Mouse (Mus musculus): ENCODE measurements around the gene Tmem178b.
A peak's percentile ranks its signal among the peaks of the same experiment; 100 is the strongest.

Tmem178b gene

DNA sequence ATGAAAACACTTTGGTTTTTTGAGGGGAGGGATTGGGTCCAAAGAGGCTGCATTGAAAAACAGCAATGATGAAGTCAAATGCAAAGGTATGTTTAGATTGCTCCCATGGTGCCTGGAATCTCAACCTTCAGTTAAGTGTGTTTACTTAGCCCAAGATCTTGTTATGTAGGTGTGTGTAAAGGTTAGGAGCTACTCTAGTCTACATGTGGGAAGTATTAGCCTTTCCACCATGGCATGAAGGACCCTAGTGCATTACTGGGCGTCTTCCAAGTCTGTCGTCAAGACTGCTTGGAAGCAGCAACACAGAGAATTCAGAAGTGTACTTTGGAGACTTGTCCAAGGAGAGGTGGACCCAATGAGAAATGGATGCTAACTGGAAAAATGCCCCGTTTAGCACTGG lies 205.3 kb downstream of the Tmem178b start:
- DNase-seq (ENCODE audit: low spot score in 2 of 2) = no peak

DNA sequence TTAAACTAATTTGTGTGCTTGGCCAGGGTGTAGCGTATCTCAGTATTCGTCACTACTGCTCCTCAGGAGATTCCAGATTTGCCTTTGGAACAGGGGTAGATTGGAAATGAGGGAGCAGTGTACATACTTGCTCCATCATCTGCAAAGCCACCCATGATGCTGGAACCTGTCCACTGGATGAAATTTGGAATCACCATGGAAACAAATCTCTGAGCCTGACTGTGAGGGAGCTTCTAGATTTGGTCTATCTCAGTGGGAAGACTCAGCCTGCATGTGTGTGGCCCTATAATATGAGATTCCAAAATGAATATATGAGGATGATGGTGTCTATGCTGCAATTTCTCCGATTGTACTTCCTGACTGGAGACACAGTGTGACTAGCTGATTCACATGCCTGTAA lies 210.7 kb downstream of the Tmem178b start:
- DNase-seq (ENCODE audit: low spot score in 2 of 2) = no peak

DNA sequence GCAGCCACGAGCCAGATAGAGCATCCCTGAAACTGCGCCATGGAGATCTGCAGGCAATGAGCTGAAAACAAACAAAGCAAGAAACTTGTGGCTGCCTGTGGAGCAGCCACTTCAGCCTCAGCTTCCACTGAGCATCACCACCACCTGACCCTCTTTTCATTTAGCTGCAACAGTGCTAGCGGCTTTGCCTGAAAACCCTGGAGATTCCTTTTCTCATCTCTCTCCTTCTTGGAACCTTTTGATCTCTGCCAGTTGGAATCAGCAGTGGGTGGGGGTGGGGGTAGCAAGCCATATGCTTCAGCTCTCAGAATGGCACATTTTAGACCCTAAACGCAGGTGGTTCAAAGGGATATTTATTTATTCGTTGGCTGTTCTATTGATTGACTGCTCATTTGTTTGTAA lies 218.2 kb downstream of the Tmem178b start:
- peak in 1 of 2 experiments; percentile 23 for DNase-seq (ENCODE audit: low spot score in 2 of 2)

DNA sequence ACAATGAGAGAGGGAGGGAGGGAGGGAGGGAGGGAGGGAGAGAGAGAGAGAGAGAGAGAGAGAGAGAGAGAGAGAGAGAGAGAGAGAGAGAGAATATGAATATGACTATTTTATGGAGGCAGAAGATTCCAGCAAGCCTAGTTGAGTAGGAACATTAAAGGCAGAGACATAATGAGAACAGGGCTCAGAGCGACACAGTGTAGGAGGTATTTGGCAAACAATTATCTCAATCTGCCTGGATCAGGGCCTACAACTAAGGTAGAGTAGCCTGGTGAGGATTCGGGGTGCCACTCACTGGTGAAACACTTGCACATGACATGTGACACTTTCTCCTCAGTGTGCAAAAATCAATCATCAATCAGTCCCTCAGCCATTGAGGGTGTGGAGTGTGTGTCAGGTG lies 225.4 kb downstream of the Tmem178b start:
- no peak for DNase-seq (ENCODE audit: low spot score in 2 of 2)

DNA sequence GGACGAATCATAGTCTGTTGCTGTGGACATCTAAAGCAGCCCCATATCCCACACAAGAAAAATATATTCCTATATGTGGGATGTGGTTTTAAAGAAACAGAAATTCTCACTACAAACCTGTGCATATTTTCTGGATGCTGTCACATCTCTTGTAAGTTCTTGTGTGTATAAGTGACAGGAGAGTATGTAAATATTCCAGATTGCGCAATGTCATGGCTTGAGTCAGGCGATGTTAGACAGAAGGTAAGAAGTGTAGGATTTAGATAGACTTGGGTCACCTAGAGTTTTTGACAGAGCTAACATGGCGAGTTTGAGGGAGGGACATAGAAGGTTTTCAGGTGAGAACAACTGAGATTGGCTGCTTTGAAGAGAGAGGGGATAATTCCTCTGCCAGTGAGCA lies 228.7 kb downstream of the Tmem178b start:
- no peak for DNase-seq (ENCODE audit: low spot score in 2 of 2)

DNA sequence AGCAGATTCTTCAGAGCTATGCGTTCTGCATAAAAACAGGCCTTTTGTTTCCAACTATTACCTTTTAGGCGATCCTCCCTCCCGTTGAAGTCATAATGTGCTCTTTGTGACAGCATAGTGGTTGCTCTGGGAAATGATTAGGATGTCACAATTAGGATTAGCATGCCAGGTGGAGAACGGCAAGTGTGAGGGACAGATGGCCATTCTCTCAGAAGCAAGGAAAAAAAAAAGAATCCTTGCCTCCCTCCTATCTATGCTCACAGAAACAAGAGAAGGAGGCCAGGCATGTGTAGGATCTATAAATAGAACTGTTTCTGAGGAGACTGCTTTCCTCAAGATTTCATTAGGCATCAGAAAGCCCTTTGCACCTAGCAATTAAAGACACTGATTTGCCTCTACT lies 229.8 kb downstream of the Tmem178b start:
- DNase-seq (ENCODE audit: low spot score in 2 of 2) = no peak

DNA sequence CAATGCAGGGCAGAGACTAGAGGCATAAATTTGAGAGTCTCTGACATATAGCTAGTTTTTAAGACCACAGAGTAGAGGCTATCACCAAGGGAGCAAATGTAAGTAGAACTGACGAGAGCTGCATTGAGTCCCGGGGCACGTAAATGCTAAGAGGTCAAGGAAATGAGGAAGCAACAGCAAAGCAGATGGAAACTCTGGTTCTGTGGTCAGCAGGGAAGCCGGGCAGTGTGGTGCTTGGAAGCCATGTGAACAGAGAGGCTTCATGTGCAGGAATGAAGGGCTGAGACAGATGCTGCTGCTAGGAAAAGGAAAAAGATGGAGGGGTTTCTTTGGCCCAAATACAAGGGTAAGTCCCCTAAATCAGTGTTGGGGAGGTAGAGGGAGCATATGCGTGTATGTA lies 237.0 kb downstream of the Tmem178b start:
- DNase-seq (ENCODE audit: low spot score in 2 of 2) = no peak

DNA sequence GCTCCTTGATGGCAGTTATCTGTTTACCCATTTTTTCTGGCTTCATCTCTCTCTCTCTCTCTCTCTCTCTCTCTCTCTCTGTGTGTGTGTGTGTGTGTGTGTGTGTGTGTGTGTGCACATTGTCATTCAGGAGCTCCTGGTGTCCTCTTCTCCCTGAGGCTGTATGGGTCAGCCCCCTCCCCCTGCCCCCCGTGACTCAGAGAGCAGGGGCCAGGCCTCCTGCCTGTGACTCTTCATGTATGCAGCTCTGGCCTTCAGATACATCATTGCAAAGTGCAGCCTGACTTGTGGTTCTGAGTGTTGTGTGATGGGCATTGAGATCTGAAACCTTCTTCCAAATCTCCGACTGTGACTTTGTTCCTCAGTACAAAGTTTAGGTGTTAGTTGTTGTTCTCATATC lies 237.7 kb downstream of the Tmem178b start:
- DNase-seq (ENCODE audit: low spot score in 2 of 2) = no peak

DNA sequence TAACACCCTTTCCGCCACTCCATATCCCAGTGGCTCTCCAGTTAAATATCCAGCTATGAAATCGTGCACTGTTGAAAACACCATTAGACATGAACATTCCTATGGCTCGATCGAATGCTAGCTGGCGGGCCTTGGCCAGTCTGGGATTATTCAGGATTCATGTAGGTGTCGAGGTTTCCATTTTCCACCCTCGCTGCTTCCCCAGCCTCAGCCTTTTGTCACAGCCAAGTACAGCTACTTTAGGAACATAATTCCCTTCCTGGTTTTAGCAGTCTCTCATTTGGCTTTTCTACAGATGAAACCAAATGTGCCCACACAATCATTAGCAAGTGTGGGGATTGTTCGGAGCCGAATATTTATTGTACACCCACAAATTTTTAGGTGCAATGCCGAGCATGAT lies 239.4 kb downstream of the Tmem178b start:
- no peak for DNase-seq (ENCODE audit: low spot score in 2 of 2)

DNA sequence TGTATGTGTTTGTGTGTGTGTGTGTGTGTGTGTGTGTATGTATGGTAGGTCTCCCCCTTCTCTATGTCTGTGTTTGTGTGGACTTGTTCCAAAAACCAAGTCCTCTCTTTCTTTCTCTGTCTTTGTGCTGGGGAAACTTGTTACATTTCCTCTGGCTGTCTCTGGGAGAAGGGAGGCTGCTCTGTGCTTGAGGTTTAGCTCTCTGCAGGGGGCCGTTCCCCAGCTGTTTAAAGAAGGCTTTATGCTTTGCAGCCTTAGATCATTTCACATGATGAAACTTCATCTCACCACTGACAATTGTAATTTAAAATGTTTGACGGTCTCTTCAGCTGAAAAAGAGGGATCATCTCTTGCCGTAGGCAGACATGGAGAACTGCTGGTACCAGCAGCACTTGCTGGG lies 243.2 kb downstream of the Tmem178b start:
- DNase-seq (ENCODE audit: low spot score in 2 of 2) = no peak

DNA sequence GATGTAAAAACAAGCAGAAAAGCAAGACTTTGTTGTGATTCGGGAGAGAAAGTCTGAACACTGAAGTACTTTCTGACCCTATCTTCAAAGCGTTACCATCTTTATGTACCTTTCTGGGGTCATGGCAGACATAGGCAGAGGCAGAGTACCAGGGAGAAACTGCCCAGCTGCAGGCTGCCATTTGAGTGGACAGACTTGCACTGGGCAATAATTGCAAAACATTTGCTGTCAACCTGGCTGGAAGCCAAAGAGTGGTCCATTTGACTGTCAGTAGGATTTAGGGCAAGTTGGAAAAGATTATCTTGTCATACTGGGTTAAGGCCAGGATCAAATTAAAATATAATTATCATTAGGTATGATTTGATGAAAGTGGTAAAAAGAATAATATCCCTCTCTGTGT lies 247.1 kb downstream of the Tmem178b start:
- no peak for DNase-seq (ENCODE audit: low spot score in 2 of 2)

DNA sequence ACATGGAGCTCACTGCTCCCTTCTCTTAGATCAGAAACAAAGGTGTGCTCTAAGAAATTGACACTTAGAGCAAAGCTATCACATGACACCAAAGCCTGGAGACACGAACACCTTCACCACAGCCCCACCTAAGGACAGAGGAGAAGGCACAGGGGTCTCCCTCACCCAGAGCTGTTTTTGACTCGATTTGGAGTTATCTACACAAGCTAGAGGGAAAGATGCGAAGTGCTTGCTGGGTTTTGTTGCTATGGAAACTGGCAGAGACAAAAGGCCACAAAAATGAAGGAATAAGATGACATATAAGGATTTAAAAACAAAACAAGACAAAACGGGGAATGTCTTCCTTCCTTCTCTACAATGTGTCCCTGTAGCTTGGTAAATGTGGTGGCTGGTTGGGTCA lies 248.4 kb downstream of the Tmem178b start:
- DNase-seq (ENCODE audit: low spot score in 2 of 2) = no peak

DNA sequence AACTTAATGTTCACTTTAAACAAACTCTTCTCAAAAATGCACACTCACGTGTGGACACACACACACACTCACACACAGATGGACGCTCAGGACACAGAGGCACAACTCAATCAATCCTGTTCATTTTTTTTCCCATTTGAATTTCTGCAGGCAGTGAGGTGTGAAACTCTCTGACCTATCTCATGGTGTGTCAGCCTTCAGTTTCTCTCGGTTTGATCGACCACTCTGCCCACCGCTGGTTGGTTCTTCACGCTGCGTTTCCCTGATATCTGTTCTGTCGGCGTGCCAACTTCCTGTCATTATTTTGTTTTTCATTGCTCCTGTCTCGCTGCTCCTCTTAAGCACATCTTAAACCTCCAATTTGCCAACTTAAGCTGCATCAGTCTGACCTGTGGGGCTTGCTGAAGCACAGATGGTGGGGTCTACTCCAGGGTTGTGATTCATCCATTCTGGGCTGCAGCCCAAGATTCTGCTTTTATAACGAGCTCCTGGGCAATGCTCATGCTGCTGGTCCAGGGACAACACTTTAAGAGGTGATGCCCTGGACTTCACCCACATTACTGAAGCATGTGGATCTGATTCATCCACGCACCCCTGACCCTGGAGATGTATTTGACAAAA lies 250.1 kb downstream of the Tmem178b start:
- DNase-seq (ENCODE audit: low spot score in 2 of 2) = no peak

DNA sequence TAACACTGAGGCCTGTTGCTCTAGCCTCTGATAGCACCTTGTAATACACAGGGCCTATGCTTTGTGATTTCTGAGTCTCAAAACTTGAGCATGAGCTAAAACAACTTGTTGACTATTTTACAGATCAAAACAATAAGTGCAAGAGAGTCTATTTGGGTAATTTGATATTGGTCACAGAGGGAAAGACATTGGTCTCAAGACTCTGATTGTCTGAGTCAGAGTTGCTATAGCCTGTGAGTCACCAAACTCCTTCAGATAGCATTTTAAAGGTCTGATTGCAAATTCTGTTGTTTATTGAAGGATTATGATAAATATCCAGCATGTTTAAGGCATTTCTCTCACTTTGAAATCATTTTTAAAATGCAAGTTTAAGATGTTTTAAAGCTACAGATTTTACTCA lies 250.9 kb downstream of the Tmem178b start:
- DNase-seq (ENCODE audit: low spot score in 2 of 2) = no peak

DNA sequence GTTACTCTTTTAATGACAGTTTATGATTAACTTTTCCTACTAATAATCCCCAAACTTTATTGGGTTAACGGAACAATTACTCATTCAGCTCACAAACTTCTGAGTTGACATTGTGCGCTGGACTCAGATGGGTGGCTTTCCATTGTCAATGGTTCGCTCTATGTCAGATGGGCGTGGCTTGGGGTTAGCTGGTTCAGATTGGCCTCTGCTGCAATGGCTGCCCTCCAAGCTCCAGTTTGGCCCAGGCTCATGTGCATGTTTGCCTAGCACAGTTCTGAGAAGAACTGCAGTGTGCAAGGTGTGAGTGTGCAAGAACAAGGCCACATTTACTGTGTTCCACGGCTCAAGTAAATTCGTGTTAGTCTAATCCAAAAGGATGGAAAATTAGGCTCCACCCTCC lies 255.6 kb downstream of the Tmem178b start:
- no peak for DNase-seq (ENCODE audit: low spot score in 2 of 2)

DNA sequence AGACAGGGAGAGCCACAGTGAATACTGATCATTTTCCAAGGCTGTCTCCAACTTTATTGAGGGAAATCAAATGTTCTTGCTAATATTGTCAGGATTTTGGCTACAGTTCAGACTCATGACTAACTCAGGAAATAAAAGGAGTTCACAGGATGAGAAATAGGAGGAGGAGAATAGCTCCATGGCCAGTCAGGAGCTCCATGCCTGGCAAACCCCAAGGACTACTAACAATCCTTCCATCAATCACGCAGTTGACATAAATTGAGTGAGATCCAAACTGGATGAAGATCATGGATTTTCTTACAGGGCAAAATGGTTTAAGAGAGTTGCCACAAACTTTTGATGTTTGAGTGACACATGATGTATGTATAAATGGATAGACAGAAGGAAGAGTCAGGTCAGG lies 258.9 kb downstream of the Tmem178b start:
- no peak for DNase-seq (ENCODE audit: low spot score in 2 of 2)

DNA sequence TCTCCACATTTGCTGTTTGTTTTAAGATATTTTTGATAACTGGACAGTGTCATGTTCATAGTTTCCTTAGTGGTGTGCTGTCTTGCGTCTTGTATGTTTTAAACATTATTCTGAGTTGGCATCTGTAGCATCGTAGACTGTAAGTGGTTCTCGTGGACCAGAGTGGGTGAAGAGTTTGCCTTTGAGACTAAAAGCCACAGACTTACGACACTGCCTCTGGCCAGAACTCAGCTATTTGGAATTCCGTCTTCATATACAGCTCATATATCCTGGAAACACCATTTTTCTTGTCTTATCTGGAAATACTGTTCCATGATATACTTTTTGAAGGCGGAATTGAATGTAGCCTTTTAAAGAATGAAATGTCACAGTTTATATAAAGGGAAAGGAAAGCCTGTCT lies 260.4 kb downstream of the Tmem178b start:
- DNase-seq (ENCODE audit: low spot score in 2 of 2) = no peak

DNA sequence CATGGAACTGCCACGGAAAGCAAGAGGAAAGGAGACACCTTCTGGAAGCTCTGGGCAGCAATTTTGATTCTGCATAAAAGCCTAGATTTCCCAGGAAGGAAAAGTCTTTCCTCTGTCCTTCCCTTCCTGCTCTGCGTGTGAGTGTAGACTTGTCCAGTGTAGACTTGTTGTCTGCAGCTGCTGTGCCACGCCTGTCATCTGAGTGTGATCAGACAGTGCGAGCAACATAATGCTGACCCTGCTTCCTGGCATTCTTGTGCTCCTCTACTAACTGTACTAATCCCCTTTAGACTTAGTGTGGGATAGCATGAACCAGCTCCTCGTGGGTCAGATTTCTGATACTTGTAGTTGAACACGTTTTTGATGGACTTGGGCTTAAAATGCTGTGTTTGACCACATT lies 262.6 kb downstream of the Tmem178b start:
- DNase-seq (ENCODE audit: low spot score in 2 of 2) = no peak

DNA sequence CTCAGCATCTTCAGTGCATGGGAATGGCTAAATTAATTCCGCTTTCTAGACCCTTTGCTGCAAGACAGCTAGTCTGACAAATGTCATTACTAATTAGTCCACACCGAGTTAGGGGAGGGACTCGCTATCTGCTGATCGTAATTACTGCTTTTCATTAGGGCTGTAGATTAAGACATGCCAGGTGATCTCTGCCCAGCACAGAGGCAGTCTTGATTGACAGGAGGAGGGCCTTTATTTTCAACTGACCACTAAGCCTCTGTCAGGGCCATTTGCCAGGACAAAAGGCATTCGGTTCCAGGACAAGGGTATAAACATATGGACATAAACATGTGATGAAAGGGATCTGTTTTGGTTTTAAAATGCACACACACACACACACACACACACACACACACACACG lies 264.3 kb downstream of the Tmem178b start:
- DNase-seq (ENCODE audit: low spot score in 2 of 2) = no peak

DNA sequence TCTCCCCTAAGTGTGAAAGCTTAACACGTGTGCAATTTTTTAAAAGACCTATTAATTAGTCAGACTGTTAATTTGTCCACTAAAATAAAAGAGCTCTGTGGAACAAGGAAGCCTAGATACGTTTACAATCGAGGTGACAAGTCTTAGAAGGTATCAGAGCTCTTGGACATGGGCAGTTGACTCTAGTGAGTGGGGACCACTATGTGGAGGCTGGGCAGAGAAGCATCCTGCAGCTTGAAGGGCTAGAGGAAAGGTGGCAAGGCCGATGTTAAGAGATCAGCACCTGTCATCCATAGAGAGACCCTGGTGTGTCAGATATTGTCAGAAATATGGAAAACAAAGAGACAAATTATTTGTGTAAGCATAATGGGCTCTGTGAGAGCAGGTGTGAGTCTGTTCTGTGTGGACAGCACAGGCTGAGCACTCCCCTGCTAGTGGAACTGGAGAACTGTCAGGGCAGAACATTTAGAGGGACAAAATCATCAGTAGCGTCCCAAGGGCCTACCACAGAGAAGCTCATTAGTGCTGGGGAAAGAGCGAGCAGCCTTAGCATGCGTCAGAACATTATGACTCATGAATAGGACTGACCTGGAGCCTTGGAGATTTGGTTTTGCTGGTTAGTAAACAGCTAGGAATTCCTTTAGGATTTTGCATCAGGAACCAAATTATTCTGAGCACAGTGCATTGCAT lies 264.9 kb downstream of the Tmem178b start:
- no peak for DNase-seq (ENCODE audit: low spot score in 2 of 2)

DNA sequence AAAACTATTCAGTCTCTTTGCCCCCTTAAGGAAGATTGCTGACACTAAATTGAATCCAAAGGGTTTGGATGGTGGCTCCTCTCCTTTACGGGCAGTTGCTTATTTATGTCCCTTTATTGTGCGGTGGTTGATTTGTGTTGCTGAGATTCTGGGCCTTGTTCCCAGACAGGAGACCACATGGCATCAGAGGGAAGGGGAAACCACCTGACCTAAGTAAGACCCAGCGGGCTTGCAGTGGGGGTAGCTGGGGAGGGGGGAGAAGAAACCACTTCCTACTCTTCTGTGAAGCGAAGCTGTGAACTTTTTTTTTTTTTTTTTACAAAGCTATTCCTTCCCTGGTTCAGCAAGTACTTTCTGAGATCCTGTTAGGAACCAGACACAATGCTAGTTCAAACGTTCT lies 269.5 kb downstream of the Tmem178b start:
- no peak for DNase-seq (ENCODE audit: low spot score in 2 of 2)

DNA sequence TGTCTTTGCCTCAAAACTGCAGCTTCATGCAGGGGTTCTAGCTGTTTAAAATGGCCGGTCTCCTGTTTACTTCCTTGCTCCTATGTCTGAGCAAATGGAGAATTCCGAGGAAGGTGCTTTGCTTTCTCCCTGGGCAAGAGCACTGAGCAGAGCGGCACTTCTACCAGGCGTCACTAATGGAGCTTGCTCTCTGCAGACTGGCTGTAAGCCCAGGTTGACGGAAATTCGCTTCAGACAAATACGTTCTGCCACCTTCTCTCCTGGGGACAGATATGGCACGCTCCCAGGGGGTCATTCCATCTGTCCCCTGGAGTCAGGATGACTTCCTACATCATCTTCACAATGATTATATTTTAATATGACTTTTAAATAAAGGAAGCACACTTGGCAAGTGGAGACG lies 271.3 kb downstream of the Tmem178b start:
- peak in 1 of 2 experiments; percentile 48 for DNase-seq (ENCODE audit: low spot score in 2 of 2)

DNA sequence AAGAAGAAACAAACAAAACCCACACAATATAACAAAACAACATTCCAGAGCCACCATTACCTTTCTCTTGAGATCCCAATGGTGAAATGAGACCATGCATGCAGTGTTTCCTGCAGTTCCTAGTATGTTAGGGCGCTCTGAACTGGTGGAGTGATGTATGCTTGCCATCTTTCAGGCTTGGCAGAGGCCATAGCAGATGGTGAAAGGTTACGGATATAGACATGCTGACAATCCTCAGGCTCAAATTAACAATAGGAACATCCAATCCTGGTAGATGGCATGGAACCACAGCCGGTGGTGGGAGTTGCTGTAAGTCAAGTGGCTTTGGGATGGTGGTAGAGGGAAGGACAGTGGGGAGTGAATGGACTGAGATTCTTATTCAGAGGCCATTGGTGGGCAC lies 272.5 kb downstream of the Tmem178b start:
- no peak for DNase-seq (ENCODE audit: low spot score in 2 of 2)

DNA sequence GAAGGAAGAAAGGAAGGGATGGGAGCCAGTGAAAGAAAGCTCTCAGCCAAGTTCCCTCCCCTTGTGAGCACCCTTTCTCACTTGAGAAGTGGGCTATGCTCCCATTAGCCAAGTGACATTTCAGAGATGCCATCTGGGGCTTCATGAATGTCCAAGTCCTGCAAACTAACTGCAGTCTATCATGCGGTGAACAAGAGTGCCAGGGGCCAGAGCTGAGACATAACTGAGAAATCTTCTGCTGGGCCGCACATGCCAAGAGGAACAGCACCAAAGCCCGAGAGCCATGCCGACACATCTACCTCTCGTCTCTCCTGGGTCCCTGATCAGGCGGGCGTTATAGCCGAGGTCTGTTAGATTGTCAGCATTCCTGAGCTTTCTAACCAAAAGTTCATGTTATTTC lies 279.2 kb downstream of the Tmem178b start:
- DNase-seq (ENCODE audit: low spot score in 2 of 2) = no peak
